Mouse (Mus musculus) forebrain, postnatal 0 days (tissue): ENCODE measurements around the gene 4933415A04Rik. TPM values are rescaled to one million over a fixed set of nuclear protein-coding genes. Genes with fewer than 3 reads are reported as not detected.

Source experiments
- ATAC-seq: fragments of 200-750 bp; cut with Nextera tagmentation; 2 replicates; pipeline ENCODE4 v1.8.0; 2017; ENCODE audit warnings: mild to moderate bottlenecking, moderate library complexity
- DNase-seq: peaks from one replicate; pipeline ENCODE4 v3.0.0-alpha.2; 2015
- H3K27ac ChIP-seq: fragments of 300-500 bp; sonication (generic); 2 replicates; pipeline ENCODE4 v1.5.1; 2014; ENCODE audit warnings: low read depth, mild to moderate bottlenecking, antibody characterized with exemption, low read length, moderate library complexity, mixed read lengths
- H3K27me3 ChIP-seq: fragments of 300-500 bp; sonication (generic); 2 replicates; pipeline ENCODE4 v1.6.1; 2014; ENCODE audit warnings: mild to moderate bottlenecking, low read length, mixed read lengths; ENCODE audit not compliant: insufficient read depth
- H3K36me3 ChIP-seq: fragments of 300-500 bp; sonication (generic); 2 replicates; pipeline ENCODE4 v1.6.1; 2014; ENCODE audit warnings: mild to moderate bottlenecking, moderate library complexity; ENCODE audit not compliant: insufficient read depth
- H3K4me1 ChIP-seq: fragments of 300-500 bp; sonication (generic); 2 replicates; pipeline ENCODE4 v1.6.1; 2014; ENCODE audit warnings: antibody characterized with exemption; ENCODE audit not compliant: insufficient read depth
- H3K4me2 ChIP-seq: fragments of 300-500 bp; sonication (generic); 2 replicates; pipeline ENCODE4 v1.6.1; 2014; ENCODE audit warnings: low read depth, mild to moderate bottlenecking, moderate library complexity
- H3K4me3 ChIP-seq: fragments of 300-500 bp; sonication (generic); 2 replicates; pipeline ENCODE4 v1.5.1; 2014; ENCODE audit warnings: low read depth, low read length, mixed read lengths
- H3K9ac ChIP-seq: fragments of 300-500 bp; sonication (generic); 2 replicates; pipeline ENCODE4 v1.6.1; 2014; ENCODE audit warnings: mild to moderate bottlenecking
- H3K9me3 ChIP-seq: fragments of 300-500 bp; sonication (generic); 2 replicates; pipeline ENCODE4 v1.6.1; 2016; ENCODE audit warnings: low read length
- CTCF ChIP-seq: sonication (generic); IDR thresholded peaks from 2 replicates; pipeline ENCODE4 v1.5.1; 2016; ENCODE audit warnings: antibody characterized with exemption, control low read depth, low read depth
- WGBS: fragments of 180-500 bp; shearing (Covaris S2); extraction: QIAGEN DNeasy Blood & Tissue Kit; methylation state at CpG from one replicate; pipeline ENCODE4 v1.1.7; 2014; 5-methylcytosine and 5-hydroxymethylcytosine counted together
- polyA plus RNA-seq: library from polyadenylated mRNA; unstranded; fragments of >200 nt; fragmentation: Nextera tagmentation; extraction: Ambion mirVana; gene quantifications from 2 replicates; pipeline ENCODE4 v1.2.1, GENCODE M21; 2015
- total RNA-seq: library from RNA; depleted of rRNA; stranded (reverse); fragments of >200 nt; gene quantifications from 2 replicates; pipeline ENCODE4 v1.2.3, GENCODE M21; 2014

Gene 4933415A04Rik
- total and polyA plus RNA-seq, 2 experiments from 2014 or later, result 0.76 to 1.8 TPM

- Histone ChIP-seq H3K4me1 (no peaks in the 10 kb centered on the region), H3K9me3 (no peaks in the 10 kb centered on the region), H3K36me3 (no peaks in the 10 kb centered on the region), H3K4me2 (no peak within 1 kb of the TSS), H3K9ac (no peak within 1 kb of the TSS), H3K27ac (no peak within 1 kb of the TSS), H3K4me3 (no peak within 1 kb of the TSS), H3K27me3 (no peaks in the 10 kb centered on the region)
- DNase-seq (no peak), ATAC-seq (no peak)
- WGBS, result 83% methylated on average over 5 of the region's 5 CpGs
- TF ChIP-seq CTCF, result no peak
These were observed 14.6 kb downstream of the 4933415A04Rik start, which contains the start of gene Fabp6 for GRCm38 (mm10) chr11:43601440-43601839. Gene Fabp6 (minus strand): TSS chr11:43601540.

DNA sequence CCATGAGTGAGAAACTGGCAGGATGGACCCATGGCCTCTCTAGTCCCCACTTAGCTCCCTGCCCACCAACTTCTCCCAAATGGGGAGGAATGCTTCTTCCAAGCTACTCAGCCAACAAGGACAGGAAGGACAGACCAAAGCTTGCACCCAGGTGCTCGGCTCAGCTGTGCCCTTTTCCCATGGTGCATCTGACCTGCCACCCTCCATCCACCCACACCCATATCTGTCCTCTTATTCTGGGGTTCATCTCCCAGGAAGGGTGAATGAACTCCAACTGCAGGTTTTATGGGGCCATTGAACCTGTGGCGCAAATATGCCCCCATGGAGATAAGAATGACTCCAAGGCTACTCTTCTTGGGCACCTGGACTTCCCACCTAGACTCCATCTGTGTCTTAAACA, 17.4 kb downstream of the 4933415A04Rik start:
- Histone ChIP-seq H3K4me1 (no peaks in the 10 kb centered on the region), H3K27me3 (no peaks in the 10 kb centered on the region), H3K4me3 (no peak overlapping the region), H3K36me3 (no peaks in the 10 kb centered on the region), H3K27ac (no peak overlapping the region), H3K9ac (no peak overlapping the region), H3K4me2 (no peak overlapping the region), H3K9me3 (no peaks in the 10 kb centered on the region)
- 92% methylated on average over 2 of the region's 2 CpGs for WGBS
- DNase-seq (no peak), ATAC-seq (no peak)
- no peak for TF ChIP-seq CTCF

GRCm38 (mm10) chr11:43604891-43605290, 18.1 kb downstream of the 4933415A04Rik start:
- H3K4me1 ChIP-seq, result no peaks in the 10 kb centered on the region
- whole genome bisulfite sequencing, result 91% methylated on average over 6 of the region's 6 CpGs
- DNase-seq (no peak), ATAC-seq (no peak)
- H3K9me3 ChIP-seq, result no peaks in the 10 kb centered on the region
- H3K4me2 ChIP-seq, result no peak overlapping the region
- H3K27me3 ChIP-seq, result no peaks in the 10 kb centered on the region
- no peaks in the 10 kb centered on the region for H3K36me3 ChIP-seq
- H3K9ac ChIP-seq, result no peak overlapping the region
- H3K27ac ChIP-seq, result no peak overlapping the region
- H3K4me3 ChIP-seq, result no peak overlapping the region
- no peak for TF ChIP-seq CTCF

GRCm38 (mm10) chr11:43605859-43606258, 19.0 kb downstream of the 4933415A04Rik start:
- 92% methylated on average over 6 of the region's 6 CpGs for WGBS

GRCm38 (mm10) chr11:43608440-43608839, 21.6 kb downstream of the 4933415A04Rik start:
- Histone ChIP-seq H3K4me3 (no peak overlapping the region), H3K9me3 (no peaks in the 10 kb centered on the region), H3K4me1 (no peaks in the 10 kb centered on the region), H3K4me2 (no peak overlapping the region), H3K27me3 (no peaks in the 10 kb centered on the region), H3K36me3 (no peaks in the 10 kb centered on the region), H3K9ac (no peak overlapping the region), H3K27ac (no peak overlapping the region)
- no peak for DNase-seq
- TF ChIP-seq CTCF, result no peak
- 27% methylated on average over 3 of the region's 3 CpGs for WGBS
- ATAC-seq, result no peak

More at GRCm38 (mm10) chr11:43605859-43606258, 19.0 kb downstream of the 4933415A04Rik start:
- Histone ChIP-seq H3K27me3 (no peaks in the 10 kb centered on the region), H3K4me3 (no peak overlapping the region), H3K36me3 (no peaks in the 10 kb centered on the region), H3K4me1 (no peaks in the 10 kb centered on the region), H3K9me3 (no peaks in the 10 kb centered on the region), H3K9ac (no peak overlapping the region), H3K27ac (no peak overlapping the region), H3K4me2 (no peak overlapping the region)
- no peak for TF ChIP-seq CTCF
- ATAC-seq (no peak), DNase-seq (no peak)

- H3K36me3 ChIP-seq, result no peaks in the 10 kb centered on the region
- no peak for DNase-seq
- 35% methylated on average over 10 of the region's 10 CpGs for WGBS
- no peak for TF ChIP-seq CTCF
- no peaks in the 10 kb centered on the region for H3K9me3 ChIP-seq
- no peaks in the 10 kb centered on the region for H3K27me3 ChIP-seq
- H3K4me2 ChIP-seq, result no peak overlapping the region
- no peak overlapping the region for H3K4me3 ChIP-seq
- H3K9ac ChIP-seq, result no peak overlapping the region
- H3K4me1 ChIP-seq, result no peaks in the 10 kb centered on the region
- ATAC-seq, result 0 out of 2 replicates have a peak, but pooled peaks have one; percentile 19
- H3K27ac ChIP-seq, result no peak overlapping the region
These were observed 23.3 kb downstream of the 4933415A04Rik start for GRCm38 (mm10) chr11:43610006-43610661.

- H3K9me3 ChIP-seq, result no peaks in the 10 kb centered on the region
- no peak overlapping the region for H3K4me2 ChIP-seq
- TF ChIP-seq CTCF, result no peak
- 72% methylated on average over 5 of the region's 5 CpGs for WGBS
- no peaks in the 10 kb centered on the region for H3K4me1 ChIP-seq
- H3K9ac ChIP-seq, result no peak overlapping the region
- H3K27ac ChIP-seq, result no peak overlapping the region
- no peak for ATAC-seq
- no peaks in the 10 kb centered on the region for H3K36me3 ChIP-seq
- no peak for DNase-seq
- no peak overlapping the region for H3K4me3 ChIP-seq
- H3K27me3 ChIP-seq, result no peaks in the 10 kb centered on the region
These were observed 23.8 kb downstream of the 4933415A04Rik start for GRCm38 (mm10) chr11:43610662-43611033.
